Mouse (Mus musculus): ENCODE results near the gene Dhx9. TPM values are rescaled to one million over a fixed set of nuclear protein-coding genes. Genes with fewer than 3 reads are reported as not detected.
"Not testable (repeated sequence)": the region's sequence is repeated elsewhere in the genome, so short reads cannot be mapped to it uniquely, and the experiment has no call there.

Gene Dhx9
- total RNA-seq, 2 experiments from 2014 or later: 105 to 106 TPM

GRCm38 (mm10) chr1:153424271-153424670 lies 63.2 kb downstream of the Dhx9 start:
- DNase-seq (ENCODE audit: low spot score in 2 of 2): peak in 1 of 2 experiments; percentile 24

GRCm38 (mm10) chr1:153417805-153418204 lies 69.7 kb downstream of the Dhx9 start:
- peak in 1 of 2 experiments; percentile 61 for DNase-seq (ENCODE audit: low spot score in 2 of 2)

DNA sequence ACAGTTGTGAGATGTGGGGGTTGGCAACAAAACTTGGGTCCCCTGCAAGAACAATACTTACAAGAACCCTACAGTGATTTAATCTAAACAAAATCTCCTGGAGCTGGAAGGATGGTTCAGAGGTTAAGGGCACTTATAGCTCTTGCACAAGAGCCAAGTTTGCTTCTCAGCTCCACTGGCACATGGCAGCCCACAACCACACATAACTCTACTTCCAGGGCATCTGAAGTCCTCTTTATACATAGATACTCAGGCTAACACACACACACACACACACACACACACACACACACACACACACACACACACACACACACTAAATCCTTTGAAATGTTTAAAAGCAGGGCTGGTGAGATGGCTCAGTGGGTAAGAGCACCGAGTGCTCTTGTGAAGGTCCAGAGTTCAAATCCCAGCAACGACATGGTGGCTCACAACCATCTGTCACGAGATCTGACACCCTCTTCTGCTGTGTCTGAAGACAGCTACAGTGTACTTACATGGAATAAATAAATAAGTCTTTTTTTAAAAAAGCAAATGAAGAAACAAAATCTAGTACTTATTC lies 71.1 kb downstream of the Dhx9 start:
- DNase-seq (ENCODE audit: low spot score in 2 of 2): not testable (repeated sequence)

DNA sequence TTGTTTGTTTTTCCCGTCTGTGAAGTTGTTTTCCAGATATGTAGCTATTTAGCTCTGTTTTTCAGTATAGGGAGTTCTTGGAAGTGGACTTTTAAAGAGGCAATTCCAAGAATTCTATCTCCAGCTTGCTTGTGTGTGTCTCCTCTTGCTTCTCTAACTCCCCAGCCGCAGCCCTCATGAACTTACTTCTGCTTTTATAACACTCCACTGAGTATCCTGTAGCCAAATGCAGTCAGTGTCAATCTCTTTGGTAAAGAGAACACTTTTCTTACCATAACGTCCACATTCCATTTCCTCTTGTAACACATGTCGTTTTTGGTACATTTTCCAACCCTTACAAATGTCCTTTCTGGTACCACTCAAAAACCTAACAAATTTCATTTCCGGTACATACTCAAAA lies 71.7 kb downstream of the Dhx9 start:
- not testable (repeated sequence) for DNase-seq (ENCODE audit: low spot score in 2 of 2)

DNA sequence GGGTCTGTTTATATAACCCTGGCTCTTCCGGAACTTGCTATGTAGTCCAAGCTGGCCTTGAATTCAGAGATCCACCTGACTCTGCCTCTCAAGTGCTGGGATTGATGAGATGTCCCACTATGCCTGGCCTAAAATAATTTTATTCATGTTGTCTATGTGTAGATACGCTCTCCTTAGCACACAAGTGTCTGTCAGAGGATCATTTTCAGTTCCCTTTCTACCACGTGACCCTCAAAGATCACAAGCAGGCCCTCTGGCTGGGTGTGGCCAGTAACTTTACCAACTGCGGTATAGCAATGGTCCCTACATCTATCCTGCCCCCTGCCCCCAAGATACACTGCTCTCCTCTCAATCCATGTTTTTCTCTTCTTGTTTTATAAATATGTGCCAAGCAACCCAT lies 72.5 kb downstream of the Dhx9 start:
- peak in 1 of 2 experiments; percentile 44 for DNase-seq (ENCODE audit: low spot score in 2 of 2)

DNA sequence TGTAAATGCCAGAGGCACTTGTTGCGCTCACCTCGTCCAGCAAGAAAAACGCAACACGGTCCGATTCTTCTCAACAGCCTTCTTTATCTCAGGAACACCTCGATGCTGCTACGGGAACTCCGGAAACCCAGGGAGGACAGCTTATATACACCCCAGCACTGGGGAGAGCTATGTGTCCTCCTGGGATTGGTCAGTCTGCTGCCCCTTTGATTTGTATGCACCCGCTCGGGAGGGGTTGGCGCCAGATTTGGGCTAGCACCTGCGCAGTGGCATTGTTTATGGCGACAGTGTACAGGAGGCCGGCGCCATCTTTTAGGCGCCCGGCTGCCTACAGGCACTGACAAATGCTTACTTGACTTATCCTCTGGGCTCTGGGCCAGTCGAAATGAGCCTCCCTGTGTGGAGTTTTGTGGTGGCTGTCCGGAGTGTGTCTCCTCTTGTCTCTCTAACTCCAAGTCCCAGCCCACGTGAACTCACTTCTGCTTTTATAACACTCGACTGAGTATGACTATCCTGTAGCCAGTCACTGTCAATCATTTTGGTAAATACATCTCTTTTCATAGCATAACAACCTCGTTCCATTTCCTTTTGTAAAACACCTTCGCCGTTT lies 73.2 kb downstream of the Dhx9 start:
- DNase-seq (ENCODE audit: low spot score in 2 of 2): peak; percentile 49 to 75

DNA sequence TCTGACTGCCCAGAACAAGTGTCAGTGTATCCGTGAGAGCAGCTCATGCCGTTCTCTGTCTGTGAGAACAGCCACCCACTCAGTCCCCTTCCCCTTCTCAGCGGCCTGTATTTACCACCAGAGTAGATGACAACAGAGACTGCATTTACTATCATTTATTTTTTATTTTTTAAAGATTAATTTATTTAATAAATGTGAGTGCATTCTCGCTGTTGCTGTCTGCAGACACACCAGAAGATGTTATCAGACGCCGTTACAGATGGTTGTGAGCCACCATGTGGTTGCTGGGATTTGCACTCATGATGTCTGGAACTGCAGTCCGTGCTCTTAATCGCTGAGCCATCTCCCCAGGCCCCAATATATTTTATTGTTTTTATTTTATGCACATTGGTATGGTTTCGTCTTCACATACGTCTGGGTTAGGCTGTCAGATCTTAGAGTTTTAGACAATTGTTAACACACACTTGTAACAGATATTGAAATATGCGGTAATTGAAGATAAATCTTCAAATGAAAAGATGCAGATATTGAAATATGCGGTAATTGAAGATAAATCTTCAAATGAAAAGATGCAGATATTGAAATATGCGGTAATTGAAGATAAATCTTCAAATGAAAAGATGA lies 74.0 kb downstream of the Dhx9 start:
- DNase-seq (ENCODE audit: low spot score in 2 of 2): peak; percentile 69 to 91

- DNase-seq (ENCODE audit: low spot score in 2 of 2): not testable (repeated sequence)
These were observed 74.6 kb downstream of the Dhx9 start for GRCm38 (mm10) chr1:153412663-153413396.

DNA sequence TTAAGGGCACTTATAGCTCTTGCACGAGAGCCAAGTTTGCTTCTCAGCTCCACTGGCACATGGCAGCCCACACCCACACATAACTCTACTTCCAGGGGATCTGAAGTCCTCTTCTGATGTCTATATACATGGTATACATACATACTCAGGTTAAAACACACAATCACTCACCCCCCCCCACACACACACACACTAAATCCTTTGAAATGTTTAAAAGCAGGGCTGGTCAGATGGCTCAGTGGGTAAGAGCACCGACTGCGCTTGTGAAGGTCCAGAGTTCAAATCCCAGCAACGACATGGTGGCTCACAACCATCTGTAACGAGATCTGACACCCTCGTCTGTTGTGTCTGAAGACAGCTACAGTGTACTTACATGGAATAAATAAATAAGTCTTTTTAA lies 75.7 kb downstream of the Dhx9 start:
- no peak for DNase-seq (ENCODE audit: low spot score in 2 of 2)

- not testable (repeated sequence) for DNase-seq (ENCODE audit: low spot score in 2 of 2)
These were observed 76.5 kb downstream of the Dhx9 start for GRCm38 (mm10) chr1:153410915-153411314.

DNA sequence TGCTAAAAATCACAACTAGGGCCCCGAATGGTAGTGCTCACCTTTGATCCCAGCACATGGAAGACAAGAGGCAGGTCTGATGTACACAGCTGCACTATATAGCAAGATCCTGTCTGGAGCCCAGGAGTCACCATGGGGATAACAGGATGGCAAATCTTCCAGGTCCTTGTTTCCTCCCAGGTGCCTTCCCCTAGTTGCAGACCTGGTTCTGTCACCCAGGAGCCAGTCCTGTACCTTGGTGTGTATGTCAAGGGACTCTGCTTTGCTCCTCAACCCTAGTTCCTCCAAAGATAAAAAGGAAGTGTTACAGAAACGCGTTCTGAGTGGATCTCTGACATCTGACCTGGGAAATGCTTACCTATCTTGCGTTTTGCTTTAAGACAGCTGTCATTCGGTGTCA lies 79.2 kb downstream of the Dhx9 start:
- not testable (repeated sequence) for DNase-seq (ENCODE audit: low spot score in 2 of 2)

GRCm38 (mm10) chr1:153407641-153408040 lies 79.8 kb downstream of the Dhx9 start:
- not testable (repeated sequence) for DNase-seq (ENCODE audit: low spot score in 2 of 2)

Other genes starting within 250 kb of the Dhx9 start
- 10 to 100 TPM; 21.9 to 27.8 TPM for gene Lamc1, start 154.9 kb downstream of the Dhx9 start, total RNA-seq (2021)
- 1 to 10 TPM; 4.3 to 4.4 TPM for gene Shcbp1l, start 62.5 kb downstream of the Dhx9 start, total RNA-seq (2021)
- gene Npl, start 62.4 kb upstream of the Dhx9 start, total RNA-seq (2021): 1 to 10 TPM; 3.4 to 4.8 TPM
- 10 to 100 TPM; 70.7 to 73.5 TPM for gene Rgs8, start 165.4 kb upstream of the Dhx9 start, total RNA-seq (2021)

All from layer of hippocampus, adult 18-20 months (tissue).